Mouse (Mus musculus) lung, embryonic 14.5 days (tissue): ENCODE results near the gene Bag1. TPM values are rescaled to one million over a fixed set of nuclear protein-coding genes. Genes with fewer than 3 reads are reported as not detected.
A peak's percentile ranks its signal among the peaks of the same experiment; 100 is the strongest.

Experiments
- ATAC-seq: fragments of 200-750 bp; cut with Nextera tagmentation; 2 replicates; pipeline ENCODE4 v1.8.0; 2017; ENCODE audit warnings: mild to moderate bottlenecking, moderate TSS enrichment, moderate library complexity; ENCODE audit not compliant: insufficient read depth
- DNase-seq: peaks from one replicate; pipeline ENCODE4 v3.0.0-alpha.2; 2015
- H3K27ac ChIP-seq: fragments of 300-500 bp; sonication (generic); 2 replicates; pipeline ENCODE4 v1.5.1; 2014; ENCODE audit warnings: low read depth, mild to moderate bottlenecking, moderate library complexity
- H3K27me3 ChIP-seq: fragments of 300-500 bp; sonication (generic); 2 replicates; pipeline ENCODE4 v1.6.1; 2014; ENCODE audit warnings: low read length, control low read depth; ENCODE audit not compliant: insufficient read depth
- H3K36me3 ChIP-seq: fragments of 300-500 bp; sonication (generic); 2 replicates; pipeline ENCODE4 v1.6.1; 2014; ENCODE audit warnings: control low read depth; ENCODE audit not compliant: insufficient read depth
- H3K4me1 ChIP-seq: fragments of 300-500 bp; sonication (generic); 2 replicates; pipeline ENCODE4 v1.6.1; 2014; ENCODE audit warnings: antibody characterized with exemption, control low read depth; ENCODE audit not compliant: insufficient read depth
- H3K4me2 ChIP-seq: fragments of 300-500 bp; sonication (generic); 2 replicates; pipeline ENCODE4 v1.6.1; 2014; ENCODE audit warnings: mild to moderate bottlenecking
- H3K4me3 ChIP-seq: fragments of 300-500 bp; sonication (generic); 2 replicates; pipeline ENCODE4 v1.5.1; 2014; ENCODE audit warnings: low read depth, low read length
- H3K9ac ChIP-seq: fragments of 300-500 bp; sonication (generic); 2 replicates; pipeline ENCODE4 v1.6.1; 2014
- H3K9me3 ChIP-seq: fragments of 300-500 bp; sonication (generic); 2 replicates; pipeline ENCODE4 v1.6.1; 2016; ENCODE audit warnings: low read depth, low read length, control low read depth
- CTCF ChIP-seq: IDR thresholded peaks from 2 replicates; pipeline ENCODE4 v1.5.1; 2016; ENCODE audit warnings: antibody characterized with exemption, low read depth
- WGBS: fragments of 180-500 bp; shearing (Covaris S2); extraction: QIAGEN DNeasy Blood & Tissue Kit; methylation state at CpG from one replicate; pipeline ENCODE4 v1.1.7; 2014; 5-methylcytosine and 5-hydroxymethylcytosine counted together
- polyA plus RNA-seq: library from polyadenylated mRNA; unstranded; fragments of >200 nt; fragmentation: Nextera tagmentation; extraction: Ambion mirVana; gene quantifications from 2 replicates; pipeline ENCODE4 v1.2.1, GENCODE M21; 2014

Gene Bag1
- 210 and 228 TPM in 2 replicates for polyA plus RNA-seq

DNA sequence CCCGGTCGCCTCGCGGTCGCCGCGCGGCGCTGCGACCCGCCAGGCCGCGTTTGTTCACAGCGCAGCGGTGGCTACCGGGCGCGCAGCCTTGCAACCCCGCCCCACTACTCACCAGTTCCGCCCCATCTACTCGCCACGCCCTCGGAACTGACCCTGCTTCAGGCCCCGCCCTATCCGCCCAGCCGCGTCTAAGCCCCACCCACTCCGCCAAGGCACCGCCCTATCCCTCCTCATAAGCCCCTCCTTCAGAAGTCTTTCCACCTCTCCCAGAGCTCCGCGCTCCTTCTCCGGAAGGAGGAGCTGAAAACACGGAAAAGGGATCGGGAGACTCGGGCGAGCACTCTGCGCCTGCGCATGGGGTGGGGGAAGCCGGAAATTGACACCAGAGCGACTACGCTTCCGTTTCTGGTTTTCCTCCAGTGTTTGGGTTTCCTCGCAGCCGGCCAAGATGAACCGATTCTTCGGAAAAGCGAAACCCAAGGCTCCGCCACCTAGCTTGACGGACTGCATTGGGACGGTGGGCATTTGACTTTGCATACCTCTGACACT, at the start of gene Bag1, which contains the start of gene Chmp5:
Gene Bag1 (minus strand): TSS at position 135 of the 549 bp plus-strand sequence.
Gene Chmp5 (plus strand): TSS at position 248 of the 549 bp plus-strand sequence.
- no peaks in the 10 kb centered on the region for H3K27me3 ChIP-seq
- H3K4me2 ChIP-seq = peak within 1 kb of the TSS; percentile 84
- under 1% methylated on average over 50 of the region's 50 CpGs for WGBS
- H3K9me3 ChIP-seq = no peaks in the 10 kb centered on the region
- TF ChIP-seq CTCF = peak; percentile 38
- H3K4me3 ChIP-seq = peak within 1 kb of the TSS; percentile 89
- peak within 1 kb of the TSS; percentile 92 for H3K27ac ChIP-seq
- DNase-seq (peak; percentile 99), ATAC-seq (peak; percentile 96)
- peak within 1 kb of the TSS; percentile 88 for H3K9ac ChIP-seq
- peaks cover 53% of the 10 kb centered on the region for H3K36me3 ChIP-seq
- 0 out of 2 replicates have a peak, but pooled peaks cover 3% of the 10 kb centered on the region for H3K4me1 ChIP-seq

DNA sequence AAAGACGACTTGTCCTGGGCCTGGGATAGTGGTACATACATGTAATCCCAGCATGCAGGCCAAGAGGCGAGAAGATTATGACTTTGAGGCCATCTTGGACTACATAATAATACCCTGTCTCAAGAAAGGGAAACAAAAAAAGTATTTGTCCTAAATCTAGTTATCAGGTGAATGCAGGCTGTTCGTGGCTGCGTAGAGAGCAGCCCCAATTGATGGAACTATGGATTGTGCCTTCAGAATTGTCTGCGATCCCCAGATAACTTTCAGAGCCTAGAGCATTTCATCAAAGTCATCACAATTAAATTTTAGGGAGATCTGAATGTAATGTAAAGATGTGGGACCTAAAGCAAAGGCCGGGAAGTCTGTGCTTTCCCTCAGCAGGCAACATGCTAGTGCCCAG, 48.2 kb upstream of the Bag1 start:
- WGBS = 93% methylated on average over 6 of the region's 6 CpGs
- Histone ChIP-seq H3K4me3 (no peak overlapping the region), H3K4me1 (no peaks in the 10 kb centered on the region), H3K9ac (no peak overlapping the region), H3K4me2 (no peak overlapping the region), H3K36me3 (peaks cover 98% of the 10 kb centered on the region), H3K27me3 (no peaks in the 10 kb centered on the region), H3K27ac (no peak overlapping the region), H3K9me3 (no peaks in the 10 kb centered on the region)
- no peak for ATAC-seq
- no peak for DNase-seq
- no peak for TF ChIP-seq CTCF

DNA sequence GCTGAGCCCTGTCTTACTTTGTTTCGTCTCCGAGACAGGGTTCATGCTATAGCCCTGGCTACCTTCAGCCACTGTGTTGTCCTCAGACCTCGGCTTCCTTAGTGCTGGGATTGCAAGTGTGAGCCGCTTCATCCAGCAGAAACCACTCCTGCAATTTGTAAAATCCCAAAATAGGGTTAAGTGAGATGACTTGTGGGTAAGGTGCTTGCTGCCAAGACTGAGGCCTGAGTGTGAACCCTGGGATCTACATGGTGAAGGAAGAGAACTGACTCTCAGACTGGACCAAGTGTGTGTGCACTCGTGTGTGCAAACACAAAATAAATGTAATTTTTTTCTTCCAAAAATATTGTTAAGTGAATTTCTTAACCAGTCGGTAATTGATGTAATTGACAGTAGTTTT, 41.5 kb upstream of the Bag1 start:
- no peaks in the 10 kb centered on the region for H3K4me1 ChIP-seq
- peaks cover 96% of the 10 kb centered on the region for H3K36me3 ChIP-seq
- WGBS = 90% methylated on average over 6 of the region's 6 CpGs
- H3K27me3 ChIP-seq = no peaks in the 10 kb centered on the region
- TF ChIP-seq CTCF = no peak
- DNase-seq (no peak), ATAC-seq (no peak)
- no peak overlapping the region for H3K4me3 ChIP-seq
- H3K27ac ChIP-seq = no peak overlapping the region
- no peaks in the 10 kb centered on the region for H3K9me3 ChIP-seq
- H3K4me2 ChIP-seq = no peak overlapping the region
- H3K9ac ChIP-seq = no peak overlapping the region

DNA sequence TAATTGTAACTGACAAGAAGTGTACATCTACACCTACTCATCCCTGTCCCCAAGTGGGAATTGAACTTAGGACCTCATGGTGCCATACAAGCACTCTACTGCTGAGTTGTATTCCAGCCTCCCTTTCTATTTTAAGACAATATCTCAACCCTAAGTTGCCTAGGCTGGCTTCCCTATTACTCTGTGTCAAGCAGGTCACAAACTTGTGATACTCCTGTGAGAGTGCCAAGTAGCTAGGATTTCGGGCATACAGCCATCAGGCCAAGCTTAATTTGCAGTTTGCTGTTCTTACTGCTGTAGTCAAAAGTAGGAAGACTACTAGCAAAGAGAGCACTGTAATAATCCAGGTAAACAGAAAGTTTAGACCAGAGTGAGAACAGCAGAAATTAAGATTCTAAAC, 35.6 kb upstream of the Bag1 start:
- Histone ChIP-seq H3K36me3 (peaks cover 92% of the 10 kb centered on the region), H3K9me3 (no peaks in the 10 kb centered on the region), H3K4me3 (no peak overlapping the region), H3K4me2 (no peak overlapping the region), H3K27me3 (no peaks in the 10 kb centered on the region), H3K27ac (no peak overlapping the region), H3K9ac (no peak overlapping the region), H3K4me1 (no peaks in the 10 kb centered on the region)
- ATAC-seq = no peak
- WGBS = 86% methylated on average over 1 of the region's 1 CpGs
- DNase-seq = no peak
- TF ChIP-seq CTCF = no peak

DNA sequence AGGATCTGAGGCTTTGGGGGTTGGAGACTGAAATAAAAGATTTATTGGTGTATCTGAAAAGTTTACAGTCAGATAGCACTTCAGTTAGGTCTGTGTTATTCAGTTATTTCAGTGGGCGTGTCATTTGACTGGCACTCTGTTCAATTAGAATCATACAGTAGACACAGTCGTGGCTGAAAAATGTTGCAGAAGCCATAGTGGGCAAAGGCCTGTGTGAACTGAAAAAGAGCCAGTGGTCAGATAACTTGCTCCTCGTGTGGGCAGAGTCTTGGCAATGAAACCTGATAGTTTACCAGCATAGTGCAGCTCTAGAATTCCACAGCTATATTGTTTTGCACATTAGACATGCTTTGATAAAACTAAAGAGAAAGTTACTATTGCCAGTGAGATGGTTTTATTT, 34.4 kb upstream of the Bag1 start:
- no peak for TF ChIP-seq CTCF
- Histone ChIP-seq H3K4me3 (no peak overlapping the region), H3K4me2 (no peak overlapping the region), H3K27me3 (no peaks in the 10 kb centered on the region), H3K4me1 (no peaks in the 10 kb centered on the region), H3K9me3 (no peaks in the 10 kb centered on the region), H3K27ac (no peak overlapping the region), H3K9ac (no peak overlapping the region), H3K36me3 (peaks cover 94% of the 10 kb centered on the region)
- ATAC-seq (no peak), DNase-seq (no peak)
- 74% methylated on average over 3 of the region's 3 CpGs for WGBS

DNA sequence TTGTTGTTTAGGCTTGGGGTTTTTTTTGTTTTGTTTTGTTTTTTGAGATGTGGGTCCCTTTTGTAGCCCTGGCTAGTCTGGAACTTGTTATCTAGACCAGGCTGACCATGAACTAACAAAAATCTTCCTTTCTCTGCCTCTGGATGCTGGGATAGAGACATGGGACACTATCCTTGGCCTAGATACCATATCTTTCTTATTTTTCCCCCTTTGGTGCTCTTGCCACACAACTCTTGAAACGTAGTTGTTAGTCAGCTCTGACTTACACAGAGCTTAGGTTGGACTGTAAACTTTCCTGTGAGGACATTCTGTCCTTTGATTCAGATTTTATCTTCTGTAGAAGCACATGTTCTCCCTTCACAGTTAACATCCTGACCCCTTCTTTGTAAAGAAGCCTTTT, 31.3 kb upstream of the Bag1 start:
- H3K27ac ChIP-seq = no peak overlapping the region
- peaks cover 84% of the 10 kb centered on the region for H3K36me3 ChIP-seq
- no peak overlapping the region for H3K4me2 ChIP-seq
- no peaks in the 10 kb centered on the region for H3K27me3 ChIP-seq
- DNase-seq = no peak
- H3K9ac ChIP-seq = no peak overlapping the region
- TF ChIP-seq CTCF = no peak
- no peaks in the 10 kb centered on the region for H3K4me1 ChIP-seq
- ATAC-seq = no peak
- WGBS = 93% methylated on average over 1 of the region's 1 CpGs
- no peak overlapping the region for H3K4me3 ChIP-seq
- H3K9me3 ChIP-seq = no peaks in the 10 kb centered on the region

DNA sequence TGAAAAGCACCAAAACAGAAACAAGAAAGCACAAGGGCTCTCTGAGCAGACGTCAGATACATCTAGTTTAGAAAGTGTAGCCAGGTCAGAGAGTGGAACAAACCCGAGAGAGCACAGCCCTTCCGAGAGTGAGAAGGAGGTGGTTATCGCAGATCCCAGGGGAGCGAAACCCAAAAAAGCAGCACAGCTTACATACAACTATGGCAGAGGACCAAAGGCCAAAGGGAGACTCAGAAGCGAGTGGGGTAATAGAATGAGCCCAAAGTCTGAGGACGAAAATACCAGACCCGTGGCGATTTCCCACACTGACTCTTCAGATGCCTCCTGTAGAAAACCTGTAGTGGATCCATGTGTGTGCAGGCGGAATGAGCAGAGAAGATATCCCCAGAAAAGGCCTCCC, 28.6 kb upstream of the Bag1 start:
- WGBS = 92% methylated on average over 10 of the region's 10 CpGs
- Histone ChIP-seq H3K9me3 (no peaks in the 10 kb centered on the region), H3K4me3 (no peak overlapping the region), H3K9ac (no peak overlapping the region), H3K27ac (no peak overlapping the region), H3K4me2 (no peak overlapping the region), H3K4me1 (0 out of 2 replicates have a peak, but pooled peaks cover 6% of the 10 kb centered on the region), H3K36me3 (peaks cover 70% of the 10 kb centered on the region), H3K27me3 (no peaks in the 10 kb centered on the region)
- ATAC-seq = no peak
- TF ChIP-seq CTCF = no peak
- no peak for DNase-seq

DNA sequence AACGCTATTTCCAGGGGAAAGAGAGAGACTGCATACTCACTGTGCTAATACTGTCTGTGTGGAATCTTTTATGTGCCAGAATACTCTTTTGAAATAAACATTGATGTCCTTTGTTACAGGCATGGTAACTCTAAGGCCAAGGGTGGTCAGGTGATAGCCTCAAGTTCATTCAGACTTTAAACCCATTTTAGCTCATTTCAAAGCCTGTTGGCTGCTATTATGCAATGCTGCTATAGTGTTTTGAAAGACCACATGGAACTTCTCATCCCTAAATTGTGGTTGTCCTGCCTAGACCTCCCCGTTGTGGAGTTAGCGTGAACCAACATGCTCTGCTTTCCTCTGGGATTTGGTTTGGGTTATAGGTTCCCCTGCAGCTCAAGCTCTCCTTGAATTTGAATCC, 27.6 kb upstream of the Bag1 start:
- no peaks in the 10 kb centered on the region for H3K27me3 ChIP-seq
- no peak overlapping the region for H3K4me2 ChIP-seq
- peaks cover 61% of the 10 kb centered on the region for H3K36me3 ChIP-seq
- H3K4me1 ChIP-seq = 0 out of 2 replicates have a peak, but pooled peaks cover 6% of the 10 kb centered on the region
- H3K9me3 ChIP-seq = no peaks in the 10 kb centered on the region
- no peak overlapping the region for H3K27ac ChIP-seq
- no peak for TF ChIP-seq CTCF
- H3K9ac ChIP-seq = no peak overlapping the region
- no peak overlapping the region for H3K4me3 ChIP-seq
- WGBS = 87% methylated on average over 3 of the region's 3 CpGs
- DNase-seq (no peak), ATAC-seq (no peak)
